Mouse (Mus musculus): ENCODE measurements around the gene Pros1. TPM values are rescaled to one million over a fixed set of nuclear protein-coding genes. Genes with fewer than 3 reads are reported as not detected.

The Pros1 gene
- total RNA-seq, 2 experiments from 2014 or later = 18.5 to 21.1 TPM

Small RNAs within 50 kb of the gene (microRNA-seq; reads per million reads assigned to microRNA genes)
- gene Gm25986 (ENCODE audit: borderline number of aligned reads in 2 of 2) = 0 reads per million in 2 experiments

Other genes starting within 250 kb of the Pros1 start
- gene Nsun3, start 67.5 kb upstream of the Pros1 start, total RNA-seq (2021) = 1 to 10 TPM; 7.6 to 7.8 TPM
- not detected for gene Stx19, start 39.6 kb upstream of the Pros1 start, total RNA-seq (2021)
- 1 to 10 TPM; 8.2 to 10.0 TPM for gene Arl13b, start 7.3 kb upstream of the Pros1 start, total RNA-seq (2021)

Measured in heart, postnatal 36 days (tissue).